Mouse (Mus musculus): ENCODE results near the gene Chst5.
A peak's percentile ranks its signal among the peaks of the same experiment; 100 is the strongest.
"Not testable (repeated sequence)": the region's sequence is repeated elsewhere in the genome, so short reads cannot be mapped to it uniquely, and the experiment has no call there.

Gene Chst5

DNA sequence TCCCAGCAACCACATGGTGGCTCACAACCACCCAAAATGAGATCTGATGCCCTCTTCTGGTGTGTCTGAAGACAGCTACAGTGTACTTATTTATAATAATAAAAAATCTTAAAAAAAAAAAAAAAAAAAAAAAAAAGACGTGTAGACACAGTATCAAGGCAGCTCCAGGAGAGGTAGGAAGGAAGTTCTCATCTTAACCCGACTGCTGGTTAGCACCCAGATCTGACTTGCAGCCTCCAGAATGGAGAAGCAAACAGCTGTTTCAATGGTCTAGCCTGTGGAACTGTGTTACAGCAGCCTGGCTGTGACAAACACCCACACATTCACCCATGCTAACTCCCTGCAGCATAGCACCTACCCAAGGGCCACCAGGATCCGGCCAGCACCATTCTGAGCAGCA is 39.9 kb downstream of the Chst5 start:
- no peak for DNase-seq

- no peak for DNase-seq
Measured at GRCm38 (mm10) chr8:111868664-111869063, 41.6 kb downstream of the Chst5 start.

DNA sequence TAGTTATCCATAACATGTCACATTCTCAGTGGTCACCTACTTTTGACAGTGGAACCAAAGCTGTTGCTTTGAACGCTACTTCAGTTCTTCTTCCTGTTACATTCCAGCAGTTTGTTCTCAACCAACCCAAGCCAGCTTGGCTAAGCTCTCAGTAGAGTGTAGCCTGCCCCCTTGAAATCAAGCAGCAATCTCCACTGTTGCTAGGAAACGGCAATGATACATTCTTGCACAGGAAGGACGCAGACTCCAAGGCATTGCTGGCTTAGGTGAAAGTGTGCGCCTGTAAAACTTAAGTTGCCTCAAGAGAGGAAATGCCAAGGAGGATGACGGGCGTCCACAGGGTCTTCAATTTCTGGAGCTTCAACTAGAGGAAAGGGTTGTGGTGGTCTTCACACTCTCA is 44.4 kb downstream of the Chst5 start:
- no peak for DNase-seq

GRCm38 (mm10) chr8:111865130-111865852 is 45.0 kb downstream of the Chst5 start:
- no peak for DNase-seq

- no peak for DNase-seq
Measured at GRCm38 (mm10) chr8:111864648-111865047, 45.6 kb downstream of the Chst5 start.

GRCm38 (mm10) chr8:111863280-111863679 is 47.0 kb downstream of the Chst5 start:
- DNase-seq: no peak

DNA sequence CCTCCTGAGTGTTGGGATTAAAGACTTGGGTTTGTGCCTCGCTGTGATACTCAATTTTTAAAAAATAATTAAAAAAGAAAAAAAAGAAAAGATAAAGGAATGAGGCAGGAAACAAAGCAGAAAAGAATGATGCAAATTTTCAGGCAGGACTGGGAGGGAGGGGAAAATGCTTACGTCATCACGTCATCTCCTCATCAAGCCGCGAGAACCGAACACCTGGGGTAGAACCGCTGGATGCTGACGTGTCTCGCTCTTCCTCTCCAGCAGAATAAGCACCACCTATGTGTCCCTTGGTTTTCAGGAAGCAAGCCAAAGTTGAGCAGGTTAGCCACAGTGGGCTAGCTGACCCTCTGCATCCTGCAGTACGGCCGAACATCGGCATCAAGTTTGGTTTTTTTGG is 54.3 kb downstream of the Chst5 start:
- DNase-seq: no peak

GRCm38 (mm10) chr8:111853861-111854501 is 56.3 kb downstream of the Chst5 start, which contains the start of gene Cfdp1:
TSS of gene Cfdp1 (minus strand) at chr8:111854291.
- peak; percentile 95 to 97 for DNase-seq

DNA sequence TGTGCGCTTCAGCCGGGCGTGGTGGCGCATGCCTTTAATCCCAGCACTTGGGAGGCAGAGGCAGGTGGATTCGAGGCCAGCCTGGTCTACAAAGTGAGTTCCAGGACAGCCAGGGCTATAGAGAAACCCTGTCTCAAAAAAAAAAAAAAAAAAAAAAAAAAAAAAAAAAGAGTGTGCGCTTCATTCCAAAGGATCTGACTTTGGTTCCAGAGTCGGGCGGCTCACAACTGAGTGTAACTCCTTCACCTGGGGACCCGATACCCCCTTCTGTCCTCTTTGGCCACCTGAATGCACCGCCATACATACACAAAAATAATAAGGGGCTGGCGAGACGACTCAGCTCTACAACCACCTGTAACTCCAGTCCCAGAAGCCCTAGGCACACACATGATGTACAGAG is 57.0 kb downstream of the Chst5 start:
- not testable (repeated sequence) for DNase-seq

GRCm38 (mm10) chr8:111846746-111847145 is 63.5 kb downstream of the Chst5 start:
- DNase-seq: no peak
